Mouse (Mus musculus) hindbrain, embryonic 15.5 days (tissue): ENCODE results near the gene Tm9sf1. TPM values are rescaled to one million over a fixed set of nuclear protein-coding genes. Genes with fewer than 3 reads are reported as not detected.
A peak's percentile ranks its signal among the peaks of the same experiment; 100 is the strongest.

Experiments used
- ATAC-seq: fragments of 200-750 bp; cut with Nextera tagmentation; 2 replicates; pipeline ENCODE4 v1.8.0; 2017; ENCODE audit warnings: low read depth, moderate number of reproducible peaks, moderate TSS enrichment; ENCODE audit not compliant: low FRiP score
- H3K27ac ChIP-seq: fragments of 300-500 bp; sonication (generic); replicated peaks from 2 replicates; pipeline ENCODE4 v1.5.1; 2015; ENCODE audit warnings: mild to moderate bottlenecking, inconsistent platforms
- H3K27me3 ChIP-seq: fragments of 300-500 bp; sonication (generic); 2 replicates; pipeline ENCODE4 v1.6.1; 2015; ENCODE audit warnings: control low read depth, inconsistent platforms
- H3K36me3 ChIP-seq: fragments of 300-500 bp; sonication (generic); 2 replicates; pipeline ENCODE4 v1.6.1; 2015; ENCODE audit warnings: control low read depth, inconsistent platforms
- H3K4me1 ChIP-seq: fragments of 300-500 bp; sonication (generic); replicated peaks from 2 replicates; pipeline ENCODE4 v1.6.1; 2015; ENCODE audit warnings: control low read depth, inconsistent platforms
- H3K4me2 ChIP-seq: fragments of 300-500 bp; sonication (generic); 2 replicates; pipeline ENCODE4 v1.6.1; 2015; ENCODE audit warnings: moderate library complexity, mild to moderate bottlenecking, inconsistent platforms
- H3K4me3 ChIP-seq: fragments of 300-500 bp; sonication (generic); 2 replicates; pipeline ENCODE4 v1.5.1; 2015; ENCODE audit warnings: mild to moderate bottlenecking, inconsistent platforms
- H3K9ac ChIP-seq: fragments of 300-500 bp; sonication (generic); 2 replicates; pipeline ENCODE4 v1.6.1; 2015; ENCODE audit warnings: inconsistent platforms
- H3K9me3 ChIP-seq: fragments of 300-500 bp; sonication (generic); 2 replicates; pipeline ENCODE4 v1.6.1; 2016; ENCODE audit warnings: control low read depth, inconsistent platforms
- WGBS: fragments of 180-500 bp; shearing (Covaris S2); methylation state at CpG from one replicate; pipeline ENCODE4 v1.1.7; 2015; 5-methylcytosine and 5-hydroxymethylcytosine counted together
- polyA plus RNA-seq: library from polyadenylated mRNA; unstranded; fragments of >200 nt; fragmentation: Nextera tagmentation; extraction: Ambion mirVana; gene quantifications from 2 replicates; pipeline ENCODE4 v1.2.1, GENCODE M21; 2015

Tm9sf1 gene
- polyA plus RNA-seq, 1 experiment from 2014 or later: 64.6 TPM

- Histone ChIP-seq H3K36me3 (peaks cover 74% of the 10 kb centered on the region), H3K27me3 (no peaks in the 10 kb centered on the region), H3K4me2 (peak within 1 kb of the TSS; percentile 46), H3K9ac (peak within 1 kb of the TSS; percentile 7; the same call in 1 of the 2 replicates), H3K4me3 (peak within 1 kb of the TSS; percentile 29), H3K4me1 (peaks cover 11% of the 10 kb centered on the region; the same call in 1 of the 2 replicates), H3K27ac (peak within 1 kb of the TSS; percentile 46), H3K9me3 (no peaks in the 10 kb centered on the region)
- 91% methylated on average over 7 of the region's 7 CpGs for WGBS
- no peak for ATAC-seq
These were observed 40.4 kb downstream of the Tm9sf1 start, which contains the start of gene Irf9 for GRCm38 (mm10) chr14:55603271-55603632. Gene Irf9 (plus strand): TSS chr14:55603571.

GRCm38 (mm10) chr14:55598521-55599390 lies 44.9 kb downstream of the Tm9sf1 start:
- H3K36me3 ChIP-seq: peaks cover 83% of the 10 kb centered on the region
- H3K9ac ChIP-seq: no peak overlapping the region
- H3K9me3 ChIP-seq: no peaks in the 10 kb centered on the region
- 93% methylated on average over 21 of the region's 21 CpGs for WGBS
- no peak overlapping the region for H3K4me3 ChIP-seq
- no peak overlapping the region for H3K27ac ChIP-seq
- H3K4me2 ChIP-seq: no peak overlapping the region
- ATAC-seq: no peak
- no peaks in the 10 kb centered on the region for H3K27me3 ChIP-seq
- peaks cover 9% of the 10 kb centered on the region for H3K4me1 ChIP-seq

- Histone ChIP-seq H3K27me3 (no peaks in the 10 kb centered on the region), H3K9me3 (no peaks in the 10 kb centered on the region), H3K36me3 (peaks cover 60% of the 10 kb centered on the region), H3K4me2 (no peak overlapping the region), H3K4me3 (no peak overlapping the region), H3K27ac (no peak overlapping the region), H3K4me1 (peaks cover 23% of the 10 kb centered on the region), H3K9ac (no peak overlapping the region)
- ATAC-seq: no peak
- 75% methylated on average over 13 of the region's 13 CpGs for WGBS
These were observed 47.4 kb downstream of the Tm9sf1 start for GRCm38 (mm10) chr14:55596036-55596690.

- peak overlapping the region; percentile 80 for H3K4me3 ChIP-seq
These were observed 51.4 kb downstream of the Tm9sf1 start for GRCm38 (mm10) chr14:55592226-55592625.

GRCm38 (mm10) chr14:55591331-55591891 lies 52.2 kb downstream of the Tm9sf1 start, which contains the start of gene Rnf31:
Gene Rnf31 (plus strand): TSS chr14:55591708.
- peak within 1 kb of the TSS; percentile 96 for H3K27ac ChIP-seq
- no peaks in the 10 kb centered on the region for H3K9me3 ChIP-seq
- peak; percentile 90 for ATAC-seq
- under 1% methylated on average over 33 of the region's 33 CpGs for WGBS
- peaks cover 37% of the 10 kb centered on the region for H3K4me1 ChIP-seq
- no peaks in the 10 kb centered on the region for H3K27me3 ChIP-seq
- peak within 1 kb of the TSS; percentile 87 for H3K4me2 ChIP-seq
- H3K36me3 ChIP-seq: peaks cover 31% of the 10 kb centered on the region
- peak within 1 kb of the TSS; percentile 78 for H3K9ac ChIP-seq
- H3K4me3 ChIP-seq: peak within 1 kb of the TSS; percentile 80

More at GRCm38 (mm10) chr14:55592226-55592625, 51.4 kb downstream of the Tm9sf1 start:
- ATAC-seq: no peak
- H3K27me3 ChIP-seq: no peaks in the 10 kb centered on the region
- H3K9ac ChIP-seq: peak overlapping the region; percentile 78
- H3K36me3 ChIP-seq: peaks cover 37% of the 10 kb centered on the region
- H3K4me1 ChIP-seq: peaks cover 37% of the 10 kb centered on the region
- no peaks in the 10 kb centered on the region for H3K9me3 ChIP-seq
- peak overlapping the region; percentile 96 for H3K27ac ChIP-seq
- H3K4me2 ChIP-seq: peak overlapping the region; percentile 87
- WGBS: 8% methylated on average over 16 of the region's 16 CpGs

GRCm38 (mm10) chr14:55590748-55591330 lies 52.8 kb downstream of the Tm9sf1 start, which contains the start of gene Psme2:
Gene Psme2 (minus strand): TSS chr14:55591113.
- peak within 1 kb of the TSS; percentile 87 for H3K4me2 ChIP-seq
- H3K4me1 ChIP-seq: peaks cover 37% of the 10 kb centered on the region
- peak within 1 kb of the TSS; percentile 96 for H3K27ac ChIP-seq
- H3K4me3 ChIP-seq: peak within 1 kb of the TSS; percentile 80
- WGBS: under 1% methylated on average over 21 of the region's 22 CpGs
- H3K9ac ChIP-seq: peak within 1 kb of the TSS; percentile 78
- H3K27me3 ChIP-seq: no peaks in the 10 kb centered on the region
- no peaks in the 10 kb centered on the region for H3K9me3 ChIP-seq
- peak; percentile 95 for ATAC-seq
- peaks cover 26% of the 10 kb centered on the region for H3K36me3 ChIP-seq

- peak overlapping the region; percentile 80 for H3K4me3 ChIP-seq
- WGBS: 90% methylated on average over 11 of the region's 11 CpGs
These were observed 53.7 kb downstream of the Tm9sf1 start for GRCm38 (mm10) chr14:55589771-55590448.

GRCm38 (mm10) chr14:55589271-55589670 lies 54.3 kb downstream of the Tm9sf1 start:
- Histone ChIP-seq H3K4me2 (no peak overlapping the region), H3K27me3 (no peaks in the 10 kb centered on the region), H3K4me1 (peaks cover 43% of the 10 kb centered on the region), H3K4me3 (no peak overlapping the region), H3K9me3 (no peaks in the 10 kb centered on the region), H3K27ac (no peak overlapping the region), H3K36me3 (peaks cover 11% of the 10 kb centered on the region), H3K9ac (no peak overlapping the region)
- 93% methylated on average over 5 of the region's 5 CpGs for WGBS
- ATAC-seq: no peak

More at GRCm38 (mm10) chr14:55589771-55590448, 53.7 kb downstream of the Tm9sf1 start:
- Histone ChIP-seq H3K27ac (no peak overlapping the region), H3K27me3 (no peaks in the 10 kb centered on the region), H3K9ac (peak overlapping the region; percentile 78), H3K36me3 (peaks cover 17% of the 10 kb centered on the region), H3K4me2 (peak overlapping the region; percentile 87), H3K9me3 (no peaks in the 10 kb centered on the region), H3K4me1 (peaks cover 43% of the 10 kb centered on the region)
- no peak for ATAC-seq

- Histone ChIP-seq H3K4me2 (no peak overlapping the region), H3K4me3 (no peak overlapping the region), H3K9ac (no peak overlapping the region), H3K27me3 (no peaks in the 10 kb centered on the region), H3K4me1 (peaks cover 24% of the 10 kb centered on the region), H3K27ac (no peak overlapping the region), H3K9me3 (no peaks in the 10 kb centered on the region), H3K36me3 (peaks cover 19% of the 10 kb centered on the region)
- 94% methylated on average over 2 of the region's 2 CpGs for WGBS
- ATAC-seq: no peak
These were observed 57.5 kb downstream of the Tm9sf1 start for GRCm38 (mm10) chr14:55586149-55586548.
